1 mouse cellular context compared by ENCODE assay signal in genomic region chr19:6144842-6145241, GRCm38 (mm10).
TF ChIP-seq lines count a peak whose summit lies in the region.

No protein-coding gene starts in this region.

TF ChIP-seq in CH12.LX, 34 proteins besides CTCF, POLR2A, EP300 and RAD21:
- TF ChIP-seq ZKSCAN1 (IDR thresholded peaks at IDR 0.05; ENCODE audit: borderline replicate concordance, low read depth, low read length) (no peak), MAX (IDR thresholded peaks at IDR 0.05; ENCODE audit: low read length) (peak; percentile 36; the same call in 1 of the 2 replicates), MAZ (IDR thresholded peaks at IDR 0.05; ENCODE audit: low read depth, low read length) (no peak), USF1 (IDR thresholded peaks at IDR 0.05; ENCODE audit: low read depth, low read length) (peak; percentile 12; the same call in 1 of the 2 replicates), SMC3 (IDR thresholded peaks at IDR 0.05; ENCODE audit: low read depth, low read length) (peak; percentile 54), MYC (IDR thresholded peaks at IDR 0.05; ENCODE audit: low read depth, low read length) (peak; percentile 48; the same call in 1 of the 2 replicates)
